Mouse (Mus musculus): ENCODE data around the gene Fam131a.

DNA sequence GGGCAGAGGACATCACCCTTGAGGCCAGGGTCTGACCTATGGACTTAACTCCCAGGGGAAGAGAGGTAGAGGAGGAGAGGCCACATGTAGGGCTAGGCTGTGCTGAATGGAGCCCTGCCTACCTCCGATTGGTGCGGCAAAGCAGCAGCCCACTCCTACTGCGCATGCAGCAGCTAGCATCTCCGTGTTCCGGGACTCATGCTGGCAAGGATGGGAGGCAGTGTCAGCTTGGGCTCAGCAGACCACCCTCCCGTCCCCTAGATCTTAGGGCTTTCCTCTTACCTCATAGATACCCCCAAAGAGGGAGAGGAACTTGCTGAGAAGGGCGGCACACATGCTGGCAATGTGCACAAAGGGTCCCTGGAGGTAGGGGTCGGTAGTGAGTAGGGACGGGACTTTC is 19.1 kb downstream of the Fam131a start:
- TF ChIP-seq ZNF384 (IDR thresholded peaks at IDR 0.05; ENCODE audit: low read depth, low read length) = no peak
- no peak for TF ChIP-seq KAT2A (IDR thresholded peaks at IDR 0.05; ENCODE audit: insufficient replicate concordance, low read length)
- TF ChIP-seq USF2 (conservative IDR thresholded peaks at IDR 0.05; ENCODE audit: low read depth, low read length) = no peak
- TF ChIP-seq POLR2A (IDR thresholded peaks at IDR 0.05; ENCODE audit: low read depth, low read length) = no peak
- TF ChIP-seq ELF1 (IDR thresholded peaks at IDR 0.05; ENCODE audit: low read depth, low read length) = no peak
- no peak for TF ChIP-seq E2F4 (IDR thresholded peaks at IDR 0.05; ENCODE audit: insufficient replicate concordance, low read depth, low read length)
- no peak for TF ChIP-seq CTCF (conservative IDR thresholded peaks at IDR 0.05 in 1 of 2, IDR thresholded peaks at IDR 0.05 in 1 of 2; ENCODE audit: low read depth in 2 of 2, low read length in 2 of 2)
- TF ChIP-seq TBP (conservative IDR thresholded peaks at IDR 0.05; ENCODE audit: low read depth, low read length) = no peak
- no peak for TF ChIP-seq SIN3A (IDR thresholded peaks at IDR 0.05; ENCODE audit: low read length)
- no peak for TF ChIP-seq MAX (IDR thresholded peaks at IDR 0.05; ENCODE audit: low read length)
- no peak for TF ChIP-seq PAX5 (IDR thresholded peaks at IDR 0.05; ENCODE audit: low read length)
- no peak for TF ChIP-seq NELFE (IDR thresholded peaks at IDR 0.05; ENCODE audit: low read depth, low read length)
